Comparison of ENCODE assay signal across 21 mouse cellular contexts in genomic region chr12:54126306-54126705, GRCm38 (mm10).
DNase-seq lines count a peak whose midpoint lies in the region; ATAC-seq and TF ChIP-seq lines count a peak whose summit lies in the region.
"Had no signal": no experiment of that assay in that cellular context is flagged by ENCODE, and none has a peak within 500 bp of the region (broad histone marks: within the 10 kb centered on the region; RNA-seq: fewer than 3 reads in every experiment).

No protein-coding gene starts in this region.

- 59% methylated on average over 6 of the region's 6 CpGs for WGBS in heart, postnatal 0 days
- 51% methylated on average over 6 of the region's 6 CpGs for WGBS in cerebellum, adult 2 months

- H3K9me3 ChIP-seq in heart, postnatal 0 days (replicated peaks; ENCODE audit: control insufficient read depth, low read length), result no peaks in the 10 kb centered on the region
- H3K9me3 ChIP-seq in E14TG2a.4 (ENCODE audit: low read length), result no peaks in the 10 kb centered on the region
- no peaks in the 10 kb centered on the region for H3K9me3 ChIP-seq in ES-E14 (ENCODE audit: control insufficient read depth, insufficient read depth, low read depth, low read length)
- H3K9me3 ChIP-seq: forebrain, embryonic 10.5 days; neural tube, embryonic 15.5 days had no signal

- H3K9ac ChIP-seq in heart, postnatal 0 days (replicated peaks; ENCODE audit: low read depth, low read length), result no peak overlapping the region
- peak overlapping the region; percentile 56; the same call in 1 of the 2 replicates for H3K9ac ChIP-seq in ES-E14 (ENCODE audit: insufficient read depth, low read depth, low read length, poor library complexity, severe bottlenecking)
- H3K9ac ChIP-seq: forebrain, postnatal 0 days; midbrain, embryonic 12.5 days; neural tube, embryonic 15.5 days had no signal

- H3K4me3 ChIP-seq in heart, postnatal 0 days (ENCODE audit: low read depth, low read length), result no peak overlapping the region
- peak overlapping the region; percentile 21 for H3K4me3 ChIP-seq in left cerebral cortex, adult 2 months
- H3K4me3 ChIP-seq in E14TG2a.4 (replicated peaks; ENCODE audit: low read length) (peak overlapping the region; percentile 53), ES-E14 (ENCODE audit: insufficient read depth in 1 of 2, low read depth in 1 of 2, low read length in 2 of 2, poor library complexity in 1 of 2, severe bottlenecking in 1 of 2) (peak overlapping the region; percentile 35 to 46)
- H3K4me3 ChIP-seq in cerebellum, adult 2 months (replicated peaks; ENCODE audit: insufficient read depth, low read depth, low read length), result no peak overlapping the region
- H3K4me3 ChIP-seq: forebrain, embryonic 10.5 days; midbrain, embryonic 12.5 days; neural tube, embryonic 15.5 days had no signal

- H3K4me2 ChIP-seq in heart, postnatal 0 days (ENCODE audit: low read depth, low read length), result peak overlapping the region; percentile 18; the same call in 1 of the 2 replicates
- H3K4me2 ChIP-seq: liver, embryonic 11.5 days; midbrain, embryonic 12.5 days; neural tube, embryonic 15.5 days had no signal

- H3K27ac ChIP-seq in heart, postnatal 0 days (ENCODE audit: low read depth), result no peak overlapping the region
- no peak overlapping the region for H3K27ac ChIP-seq in left cerebral cortex, adult 2 months
- peak overlapping the region; percentile 81; the same call in 1 of the 2 replicates for H3K27ac ChIP-seq in ES-E14 (ENCODE audit: insufficient read depth, low read depth, low read length, poor library complexity, severe bottlenecking)
- no peak overlapping the region for H3K27ac ChIP-seq in cerebellum, adult 2 months (ENCODE audit: insufficient read depth, low read length)
- H3K27ac ChIP-seq: forebrain, embryonic 10.5 days; hindbrain, postnatal 0 days; macrophage; midbrain, embryonic 12.5 days; neural tube, embryonic 15.5 days had no signal

- intact Hi-C loops in heart, postnatal 10 days (cut with DNase I), result no loop called here
- intact Hi-C loops in left cerebral cortex, adult 2 months (cut with DNase I), result no loop called here
- intact Hi-C loops in left cerebral cortex, postnatal 36 days (cut with DNase I), result no loop called here

- no peak for TF ChIP-seq POLR2A in cerebellum, adult 2 months (IDR thresholded peaks at IDR 0.05; ENCODE audit: borderline replicate concordance, insufficient read depth, low read length)

- H3K36me3 ChIP-seq in heart, postnatal 0 days (replicated peaks; ENCODE audit: control insufficient read depth, insufficient read depth, low read length), result no peaks in the 10 kb centered on the region
- H3K36me3 ChIP-seq in E14TG2a.4 (ENCODE audit: insufficient read depth, low read length) (no peaks in the 10 kb centered on the region), ES-E14 (ENCODE audit: control insufficient read depth, insufficient read depth, low read length, poor library complexity, severe bottlenecking) (no peaks in the 10 kb centered on the region)
- H3K36me3 ChIP-seq: forebrain, embryonic 10.5 days; midbrain, embryonic 12.5 days; neural tube, embryonic 15.5 days had no signal

- no peaks in the 10 kb centered on the region for H3K27me3 ChIP-seq in heart, postnatal 0 days (ENCODE audit: control insufficient read depth, insufficient read depth, low read length)
- no peaks in the 10 kb centered on the region for H3K27me3 ChIP-seq in E14TG2a.4 (ENCODE audit: insufficient read depth, low read length)
- no peaks in the 10 kb centered on the region for H3K27me3 ChIP-seq in cerebellum, adult 2 months (ENCODE audit: control insufficient read depth, insufficient read depth, low read length)
- H3K27me3 ChIP-seq: midbrain, embryonic 12.5 days; neural tube, embryonic 15.5 days had no signal

- TF ChIP-seq CTCF in heart, postnatal 0 days (IDR thresholded peaks at IDR 0.05; ENCODE audit: low read depth), result no peak
- no peak for TF ChIP-seq CTCF in left cerebral cortex, adult 2 months (IDR thresholded peaks at IDR 0.05)
- TF ChIP-seq CTCF in E14TG2a.4 (conservative IDR thresholded peaks at IDR 0.05; ENCODE audit: low read length), result no peak
- TF ChIP-seq CTCF in cerebellum, adult 2 months (IDR thresholded peaks at IDR 0.05; ENCODE audit: borderline replicate concordance, insufficient read depth, low read depth, low read length), result no peak

- DNase-seq in heart, postnatal 0 days (ENCODE audit: low spot score), result no peak
- no peak for DNase-seq in heart, postnatal 10 days
- no peak for DNase-seq in left cerebral cortex, adult 2 months (ENCODE audit: extremely low spot score in 1 of 2, low spot score in 2 of 2)
- no peak for DNase-seq in left cerebral cortex, postnatal 36 days (ENCODE audit: low spot score in 2 of 2)
- no peak for DNase-seq in ES-E14 (ENCODE audit: low read depth, low spot score)
- no peak for DNase-seq in cerebellum, adult 2 months
- DNase-seq: cerebellum, postnatal 14 days; forebrain, postnatal 0 days; kidney, adult 18-20 months; kidney, postnatal 14 days; layer of hippocampus, adult 9-11 months; lung, adult 2 months; spleen, adult 18-20 months; thymus, postnatal 36 days had no signal

- no peak for TF ChIP-seq EP300 in heart, postnatal 0 days (IDR thresholded peaks at IDR 0.05; ENCODE audit: low read depth)

- ATAC-seq in heart, postnatal 0 days (ENCODE audit: insufficient read depth, low read depth), result no peak
- ATAC-seq: forebrain, postnatal 0 days; hindbrain, postnatal 0 days had no signal

- in situ Hi-C loops in ES-E14 (cut with MboI; ENCODE audit: low sequenced_read_pairs in 2 of 2, unreplicated experiment in 2 of 2), result no loop called here

- no peaks in the 10 kb centered on the region for H3K4me1 ChIP-seq in heart, postnatal 0 days (ENCODE audit: control insufficient read depth, insufficient read depth)
- H3K4me1 ChIP-seq in E14TG2a.4 (replicated peaks; ENCODE audit: low read depth, low read length) (peaks cover 21% of the 10 kb centered on the region), ES-E14 (ENCODE audit: control insufficient read depth in 2 of 2, insufficient read depth in 2 of 2, low read length in 2 of 2, poor library complexity in 1 of 2) (peaks cover 4 to 10% of the 10 kb centered on the region in 2 experiments; a peak in 2 of 4 replicates)
- no peaks in the 10 kb centered on the region; the same call in 1 of the 2 replicates for H3K4me1 ChIP-seq in cerebellum, adult 2 months (ENCODE audit: control insufficient read depth, insufficient read depth, low read length)
- H3K4me1 ChIP-seq: forebrain, embryonic 10.5 days had no signal

TF ChIP-seq in ES-E14, 5 proteins besides CTCF, POLR2A, EP300 and RAD21:
- TF ChIP-seq HCFC1 (IDR thresholded peaks at IDR 0.05; ENCODE audit: borderline replicate concordance, insufficient read depth, low read length) (no peak), CHD2 (IDR thresholded peaks at IDR 0.05; ENCODE audit: low read depth, low read length) (no peak)

Comparison
In these comparisons a context has a peak if more than half of its experiments do, and no peak if none do; other contexts are left out.
1. H3K4me3 ChIP-seq: peak in left cerebral cortex, adult 2 months (single experiment), E14TG2a.4 (single experiment) and ES-E14 (2 of 2); none in heart, postnatal 0 days (single experiment) and cerebellum, adult 2 months (single experiment).